Mouse (Mus musculus): ENCODE measurements around the gene Gm21818. TPM values are rescaled to one million over a fixed set of nuclear protein-coding genes. Genes with fewer than 3 reads are reported as not detected.
"Not testable (repeated sequence)": the region's sequence is repeated elsewhere in the genome, so short reads cannot be mapped to it uniquely, and the experiment has no call there.

Gene Gm21818
- not detected in 2 replicates for polyA plus RNA-seq (2015; fragmentation: Nextera tagmentation; extraction: Ambion mirVana)

DNA sequence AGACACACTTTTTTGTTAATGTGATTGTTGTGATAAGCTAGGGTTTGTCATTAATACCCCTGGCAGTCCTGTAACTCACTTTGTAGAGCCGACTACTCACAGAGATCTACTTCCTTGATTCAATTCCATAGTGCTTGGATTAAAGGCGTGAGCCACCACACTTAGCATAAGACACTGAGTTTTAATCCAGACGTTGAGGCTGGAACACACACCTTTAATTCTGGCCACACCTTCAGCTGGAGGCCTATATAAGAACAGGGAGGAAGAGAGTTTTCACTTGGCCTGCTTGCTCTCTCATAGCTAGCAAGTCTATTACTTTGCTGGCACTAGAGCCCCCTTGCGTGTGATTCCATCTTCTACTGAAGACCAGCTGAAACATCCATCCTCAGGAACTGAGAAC, at the start of gene Gm21818:
Gene Gm21818, plus strand, starts transcription at position 301 of the 400 bp plus-strand sequence.
- H3K9ac ChIP-seq; H3K4me2 ChIP-seq; H3K27ac ChIP-seq; H3K4me3 ChIP-seq; H3K27me3 ChIP-seq; ATAC-seq (ENCODE audit: insufficient number of reproducible peaks, low FRiP score, low TSS enrichment, low read depth); H3K9me3 ChIP-seq; H3K4me1 ChIP-seq; H3K36me3 ChIP-seq: not testable (repeated sequence)
- WGBS, result 78% methylated on average over 4 of the region's 4 CpGs

DNA sequence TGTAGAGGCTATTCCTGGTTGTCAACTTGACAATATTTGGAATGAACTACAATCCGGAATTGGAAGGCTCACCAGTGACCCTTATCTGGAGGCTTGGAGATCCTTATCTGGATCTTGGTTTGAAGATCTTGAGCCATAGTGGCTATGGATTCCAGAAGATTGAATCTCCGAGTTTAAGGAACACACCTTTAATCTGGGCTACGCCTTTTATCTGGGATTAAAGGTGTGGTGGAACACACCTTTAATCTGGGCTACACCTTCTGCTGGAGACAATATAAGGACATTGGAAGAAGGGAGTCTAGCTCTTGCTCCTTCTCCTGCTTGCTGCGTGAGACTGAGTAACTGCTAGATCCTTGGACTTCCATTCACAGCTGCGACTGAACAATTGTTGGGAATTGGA, 32.3 kb upstream of the Gm21818 start, which contains the start of gene Gm20767:
Gene Gm20767, plus strand, starts transcription at position 301 of the 400 bp plus-strand sequence.
- H3K27me3 ChIP-seq; H3K4me2 ChIP-seq; H3K9ac ChIP-seq; H3K4me1 ChIP-seq; H3K9me3 ChIP-seq; H3K27ac ChIP-seq; ATAC-seq (ENCODE audit: insufficient number of reproducible peaks, low FRiP score, low TSS enrichment, low read depth); H3K36me3 ChIP-seq; H3K4me3 ChIP-seq: not testable (repeated sequence)
- 94% methylated on average over 2 of the region's 5 CpGs for WGBS

DNA sequence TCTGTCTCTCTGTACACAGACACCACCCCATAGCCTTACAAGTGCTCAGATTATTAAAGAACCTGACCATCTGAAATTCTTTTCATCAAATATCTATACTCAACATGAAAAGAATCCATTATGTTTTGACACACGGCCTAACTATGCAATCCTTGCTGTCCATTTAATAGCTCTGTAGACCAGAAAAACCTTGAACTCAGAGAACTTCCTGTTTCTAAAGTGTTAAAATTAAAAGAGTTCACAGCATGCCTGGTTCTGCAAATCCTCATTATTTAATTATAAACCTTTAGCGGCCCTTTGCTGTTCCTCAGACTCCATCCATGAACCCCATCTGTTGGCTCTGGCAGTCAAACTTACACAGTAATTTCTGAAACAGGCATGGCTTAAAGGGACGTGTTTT, 29.9 kb upstream of the Gm21818 start:
- not testable (repeated sequence) for H3K27ac ChIP-seq; H3K4me3 ChIP-seq; H3K9me3 ChIP-seq; H3K9ac ChIP-seq; H3K4me1 ChIP-seq; H3K27me3 ChIP-seq; H3K4me2 ChIP-seq; H3K36me3 ChIP-seq; ATAC-seq (ENCODE audit: insufficient number of reproducible peaks, low FRiP score, low TSS enrichment, low read depth)
- WGBS, result 61% methylated on average over 2 of the region's 3 CpGs

DNA sequence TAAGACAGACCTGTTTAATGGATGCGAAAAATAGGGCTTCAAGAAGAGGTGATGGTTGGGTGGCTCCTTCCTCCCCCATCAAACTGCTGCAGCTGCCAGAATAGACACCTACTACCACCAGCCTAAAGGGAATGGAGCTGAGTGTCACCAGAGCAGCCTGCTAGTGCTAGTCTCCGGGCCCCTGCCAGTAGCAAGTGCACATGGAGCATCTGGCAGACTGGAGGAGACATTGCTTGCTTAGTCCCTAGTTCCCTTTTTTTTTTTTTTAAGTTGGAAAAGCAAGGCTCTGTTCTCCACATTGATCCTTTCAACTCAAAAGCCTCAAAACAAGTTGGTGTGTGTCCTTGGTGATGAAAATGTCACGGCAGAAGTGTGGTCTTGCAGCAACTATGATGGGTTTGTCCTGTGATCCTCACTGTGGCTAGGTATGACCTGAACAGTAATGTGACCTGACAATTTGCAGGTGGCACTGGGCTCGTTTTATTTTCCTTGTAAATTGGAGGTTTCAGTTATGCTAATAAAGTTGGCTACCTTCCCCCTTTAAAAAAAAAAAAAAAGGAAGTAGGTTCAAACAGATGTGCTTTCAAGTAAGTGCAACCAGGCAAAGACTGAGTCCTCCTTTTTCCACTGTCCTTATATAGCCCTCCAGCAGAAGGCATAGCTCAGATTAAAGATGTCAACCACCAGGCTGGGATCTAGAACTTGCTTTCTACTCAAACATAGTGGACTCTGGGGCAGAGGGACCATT, 22.4 kb upstream of the Gm21818 start:
- not testable (repeated sequence) for H3K27me3 ChIP-seq; H3K4me2 ChIP-seq; H3K4me1 ChIP-seq; H3K4me3 ChIP-seq; H3K36me3 ChIP-seq; H3K27ac ChIP-seq; H3K9me3 ChIP-seq; ATAC-seq (ENCODE audit: insufficient number of reproducible peaks, low FRiP score, low TSS enrichment, low read depth); H3K9ac ChIP-seq
- WGBS, result 62% methylated on average over 3 of the region's 4 CpGs

DNA sequence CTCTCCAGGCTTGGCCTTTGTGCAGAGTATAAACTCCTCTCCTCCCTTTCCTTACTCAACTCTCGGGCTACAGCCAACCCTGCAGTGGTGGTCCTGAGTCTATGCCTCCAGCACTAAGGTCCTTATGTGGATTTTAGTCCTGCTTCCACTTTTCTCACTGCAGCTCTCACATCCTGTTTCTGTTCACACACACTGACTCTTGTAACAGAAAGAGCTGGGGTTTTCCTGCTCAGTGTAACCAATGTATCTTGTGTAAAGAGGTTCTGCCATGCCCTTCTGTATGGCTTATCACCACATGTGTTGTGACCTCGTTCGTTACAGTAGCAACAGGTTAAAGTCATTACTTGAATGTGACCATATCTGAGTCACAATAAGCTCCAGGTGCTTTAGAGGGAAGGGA, 21.6 kb upstream of the Gm21818 start:
- not testable (repeated sequence) for H3K9ac ChIP-seq; H3K4me2 ChIP-seq; H3K27me3 ChIP-seq; H3K27ac ChIP-seq; ATAC-seq (ENCODE audit: insufficient number of reproducible peaks, low FRiP score, low TSS enrichment, low read depth); H3K36me3 ChIP-seq; H3K9me3 ChIP-seq; H3K4me1 ChIP-seq; H3K4me3 ChIP-seq
- 63% methylated on average over 3 of the region's 3 CpGs for WGBS

DNA sequence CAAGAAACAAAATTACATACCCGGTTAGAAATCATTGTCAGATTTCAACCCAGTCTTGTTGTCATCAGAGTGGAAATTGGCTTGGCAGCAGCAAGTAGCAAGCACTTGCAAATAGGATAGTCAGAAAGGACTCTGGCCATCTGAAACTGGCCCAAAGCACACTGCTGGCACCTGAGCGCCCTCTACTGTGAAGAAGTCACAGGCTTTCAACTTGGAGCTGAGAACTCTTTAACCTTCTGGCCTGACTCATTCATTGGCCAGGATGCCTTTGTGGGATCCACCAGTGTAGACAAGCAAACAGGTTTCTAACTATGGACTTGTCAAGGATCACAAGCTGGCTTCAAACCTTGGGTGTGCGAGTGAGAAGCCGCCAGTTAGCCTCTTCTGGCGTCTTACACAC, 3.9 kb upstream of the Gm21818 start:
- not testable (repeated sequence) for ATAC-seq (ENCODE audit: insufficient number of reproducible peaks, low FRiP score, low TSS enrichment, low read depth); H3K27ac ChIP-seq
- WGBS, result 50% methylated on average over 5 of the region's 5 CpGs

DNA sequence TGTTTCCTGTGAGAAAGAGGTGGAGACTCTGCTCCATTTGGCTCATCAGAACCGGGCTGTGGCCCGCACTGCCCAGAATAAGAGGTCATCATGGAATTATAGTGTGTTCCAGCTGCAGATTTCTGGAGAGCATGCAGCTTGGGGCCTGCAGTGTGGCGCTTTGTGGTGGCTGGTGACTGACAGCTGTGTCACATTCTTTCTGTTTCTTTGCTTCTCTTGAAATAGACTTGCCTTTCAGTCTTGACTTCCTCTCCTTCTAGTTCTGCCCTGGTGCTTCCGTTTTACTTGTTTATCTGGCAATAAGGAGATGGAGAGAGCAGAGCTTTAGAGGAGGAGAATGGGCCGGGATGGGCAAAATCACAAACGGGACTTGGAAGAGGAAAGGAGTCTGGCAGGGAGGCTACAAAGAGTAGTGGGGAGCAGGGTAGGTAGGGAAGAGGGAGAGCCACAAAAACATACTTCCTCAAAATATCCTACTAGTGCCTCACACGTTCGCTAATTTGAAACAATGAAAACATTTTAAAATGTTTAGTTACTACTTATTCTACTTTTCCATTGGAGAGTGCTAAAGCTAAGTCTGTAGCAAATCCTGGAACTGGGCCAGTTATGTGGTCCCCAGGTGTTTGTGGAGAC, 24.1 kb downstream of the Gm21818 start:
- H3K4me2 ChIP-seq; H3K27me3 ChIP-seq; H3K9ac ChIP-seq; ATAC-seq (ENCODE audit: insufficient number of reproducible peaks, low FRiP score, low TSS enrichment, low read depth); H3K36me3 ChIP-seq; H3K4me1 ChIP-seq; H3K27ac ChIP-seq; H3K4me3 ChIP-seq; H3K9me3 ChIP-seq: not testable (repeated sequence)
- WGBS, result 78% methylated on average over 6 of the region's 8 CpGs

More for the DNA sequence above, 3.9 kb upstream of the Gm21818 start:
- H3K4me3 ChIP-seq, H3K4me1 ChIP-seq, H3K9ac ChIP-seq, H3K27me3 ChIP-seq, H3K36me3 ChIP-seq, H3K4me2 ChIP-seq, H3K9me3 ChIP-seq: not testable (repeated sequence)

DNA sequence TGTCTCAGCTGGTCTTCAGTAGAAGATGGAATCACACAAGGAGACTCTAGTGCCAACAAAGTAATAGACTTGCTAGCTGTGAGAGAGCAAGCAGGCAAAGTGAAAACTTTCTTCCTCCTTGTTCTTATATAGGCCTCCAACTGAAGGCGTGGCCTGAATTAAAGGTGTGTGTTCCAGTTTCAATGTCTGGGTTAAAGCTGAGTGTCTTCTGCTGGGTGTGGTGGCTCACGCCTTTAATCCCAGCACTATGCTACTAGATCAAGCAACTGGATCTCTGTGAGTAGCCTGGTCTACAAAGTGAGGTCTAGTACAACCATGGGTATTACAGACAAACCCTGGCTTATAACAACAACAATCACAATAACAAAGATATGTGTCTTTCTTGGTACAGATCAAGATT, 43.6 kb downstream of the Gm21818 start, which contains the start of gene Gm21762:
Gene Gm21762, minus strand, starts transcription at position 101 of the 400 bp plus-strand sequence.
- not testable (repeated sequence) for H3K27ac ChIP-seq; H3K9ac ChIP-seq; H3K4me2 ChIP-seq; H3K9me3 ChIP-seq; ATAC-seq (ENCODE audit: insufficient number of reproducible peaks, low FRiP score, low TSS enrichment, low read depth); H3K36me3 ChIP-seq; H3K4me1 ChIP-seq; H3K4me3 ChIP-seq; H3K27me3 ChIP-seq
- no CpG with 5 or more reads among the region's 2 CpGs for WGBS

DNA sequence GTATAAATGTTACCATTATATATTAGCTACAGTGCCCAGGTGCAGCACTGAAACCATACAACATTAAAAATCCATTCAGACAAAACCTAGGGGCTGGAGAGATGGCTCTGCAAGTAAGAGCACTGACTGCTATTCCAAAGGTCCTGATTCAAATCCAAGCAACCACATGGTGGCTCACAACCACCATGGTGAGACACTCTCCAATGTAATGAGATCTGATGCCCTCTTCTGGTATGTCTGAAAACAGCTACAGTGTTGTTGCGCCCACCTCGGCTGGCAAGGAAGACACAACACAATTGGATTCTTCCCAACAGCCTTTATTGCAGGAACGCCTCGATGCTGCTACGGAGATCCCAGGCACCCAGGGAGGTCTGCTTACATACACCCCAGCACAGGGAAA, 48.7 kb downstream of the Gm21818 start:
- H3K27me3 ChIP-seq; H3K9ac ChIP-seq; ATAC-seq (ENCODE audit: insufficient number of reproducible peaks, low FRiP score, low TSS enrichment, low read depth); H3K4me1 ChIP-seq; H3K27ac ChIP-seq; H3K4me2 ChIP-seq; H3K36me3 ChIP-seq; H3K9me3 ChIP-seq; H3K4me3 ChIP-seq: not testable (repeated sequence)
- WGBS, result 88% methylated on average over 5 of the region's 5 CpGs

DNA sequence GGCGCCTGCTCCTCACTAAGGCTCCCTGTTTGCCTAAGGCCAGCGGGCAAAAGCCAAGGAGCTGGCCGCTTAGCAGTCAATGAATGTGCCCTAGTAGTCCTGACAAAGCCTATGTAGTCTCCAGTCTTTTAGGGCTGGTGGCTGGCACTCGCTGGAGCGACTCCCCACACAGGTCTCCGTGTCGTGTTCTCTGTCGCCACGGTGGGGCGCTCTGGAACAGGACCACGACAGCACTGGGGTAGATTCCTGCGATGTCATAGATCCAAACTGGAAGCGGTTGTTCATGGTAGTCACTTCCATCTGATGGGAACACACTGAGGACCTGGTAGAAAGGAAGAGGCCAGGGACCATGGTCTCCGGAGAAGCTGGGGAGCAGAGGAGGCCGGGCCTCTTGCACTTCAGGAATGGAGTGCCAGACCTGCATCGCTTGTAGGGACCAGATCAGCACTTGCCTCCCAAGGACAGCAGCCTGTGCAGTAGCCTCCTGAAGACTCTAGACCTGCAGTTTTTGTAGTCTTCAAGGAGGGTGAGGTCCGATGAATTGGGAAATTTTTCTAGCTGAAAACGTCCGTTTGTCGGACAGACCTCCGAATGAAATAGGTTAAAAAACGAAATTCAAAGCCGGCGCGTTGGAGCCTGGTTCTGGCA, 50.9 kb downstream of the Gm21818 start:
- not testable (repeated sequence) for H3K4me2 ChIP-seq; H3K4me1 ChIP-seq; H3K27me3 ChIP-seq; ATAC-seq (ENCODE audit: insufficient number of reproducible peaks, low FRiP score, low TSS enrichment, low read depth); H3K27ac ChIP-seq; H3K9me3 ChIP-seq; H3K9ac ChIP-seq; H3K4me3 ChIP-seq; H3K36me3 ChIP-seq
- WGBS, result 95% methylated on average over 16 of the region's 25 CpGs

All from limb, embryonic 15.5 days (tissue).